20 mouse cellular contexts compared by ENCODE assay signal in genomic region chr9:48726341-48726740, GRCm38 (mm10).
"Had no signal": no experiment of that assay in that cellular context is flagged by ENCODE, and none has a peak within 500 bp of the region (broad histone marks: within the 10 kb centered on the region; RNA-seq: fewer than 3 reads in every experiment).

No protein-coding gene starts in this region.

- H3K36me3 ChIP-seq: heart, embryonic 13.5 days; heart, embryonic 15.5 days; hindbrain, embryonic 10.5 days; hindbrain, embryonic 12.5 days; intestine, embryonic 15.5 days; limb, embryonic 10.5 days; limb, embryonic 12.5 days; liver, embryonic 13.5 days; liver, embryonic 15.5 days had no signal

- H3K27ac ChIP-seq: heart, embryonic 13.5 days; heart, embryonic 15.5 days; hindbrain, embryonic 10.5 days; hindbrain, embryonic 12.5 days; hindbrain, embryonic 14.5 days; intestine, embryonic 15.5 days; limb, embryonic 10.5 days; limb, embryonic 12.5 days; liver, embryonic 13.5 days; liver, embryonic 15.5 days had no signal

- H3K4me3 ChIP-seq: heart, embryonic 13.5 days; heart, embryonic 15.5 days; hindbrain, embryonic 10.5 days; hindbrain, embryonic 12.5 days; intestine, embryonic 15.5 days; limb, embryonic 10.5 days; limb, embryonic 12.5 days; liver, embryonic 13.5 days; liver, embryonic 15.5 days had no signal

- H3K9ac ChIP-seq: heart, embryonic 13.5 days; heart, embryonic 15.5 days; hindbrain, embryonic 12.5 days; hindbrain, embryonic 14.5 days; intestine, embryonic 15.5 days; limb, embryonic 12.5 days; liver, embryonic 13.5 days; liver, embryonic 15.5 days had no signal

- DNase-seq: gastrocnemius, postnatal 10 days; gastrocnemius, postnatal 25 days; heart, postnatal 4 days; kidney, adult 18-20 months; kidney, adult 8-10 months; kidney, postnatal 10 days; kidney, postnatal 25 days; kidney, postnatal 4 days; layer of hippocampus, adult 9-11 months; liver; liver, embryonic 13.5 days had no signal

- H3K27me3 ChIP-seq: heart, embryonic 15.5 days; hindbrain, embryonic 12.5 days; intestine, embryonic 15.5 days had no signal
